Mouse (Mus musculus) erythroblast, embryonic 14.5 days (primary cell): ENCODE results near the gene Il17rb. TPM values are rescaled to one million over a fixed set of nuclear protein-coding genes. Genes with fewer than 3 reads are reported as not detected.

Experiments
- H3K27me3 ChIP-seq: 2 replicates; pipeline ENCODE4 v1.6.1; 2012; ENCODE audit warnings: inconsistent platforms; ENCODE audit not compliant: control insufficient read depth
- H3K36me3 ChIP-seq: 2 replicates; pipeline ENCODE4 v1.6.1; 2012; ENCODE audit warnings: mild to moderate bottlenecking, inconsistent platforms; ENCODE audit not compliant: control insufficient read depth
- H3K4me1 ChIP-seq: 2 replicates; pipeline ENCODE4 v1.6.1; 2012; ENCODE audit warnings: inconsistent platforms; ENCODE audit not compliant: control insufficient read depth
- H3K4me3 ChIP-seq: replicated peaks from 2 replicates; pipeline ENCODE3; 2012; ENCODE audit warnings: moderate library complexity, mild to moderate bottlenecking, inconsistent platforms
- H3K9me3 ChIP-seq: 2 replicates; pipeline ENCODE4 v1.6.1; 2012; ENCODE audit warnings: low read length, inconsistent platforms, mixed read lengths; ENCODE audit not compliant: control insufficient read depth
- GATA1 ChIP-seq: IDR thresholded peaks from 2 replicates; pipeline ENCODE4 v1.6.1; 2012; ENCODE audit warnings: low read length, inconsistent platforms, mixed read lengths
- TAL1 ChIP-seq: IDR thresholded peaks from 3 replicates; pipeline ENCODE4 v1.6.1; 2012; ENCODE audit warnings: low read length, inconsistent platforms, mixed read lengths
- polyA plus RNA-seq: library from polyadenylated mRNA; stranded (reverse); fragments of >175 nt; gene quantifications from 2 replicates; pipeline ENCODE4 v1.2.3, GENCODE M21; 2012

The Il17rb gene
- polyA plus RNA-seq, 1 experiment, result not detected

DNA sequence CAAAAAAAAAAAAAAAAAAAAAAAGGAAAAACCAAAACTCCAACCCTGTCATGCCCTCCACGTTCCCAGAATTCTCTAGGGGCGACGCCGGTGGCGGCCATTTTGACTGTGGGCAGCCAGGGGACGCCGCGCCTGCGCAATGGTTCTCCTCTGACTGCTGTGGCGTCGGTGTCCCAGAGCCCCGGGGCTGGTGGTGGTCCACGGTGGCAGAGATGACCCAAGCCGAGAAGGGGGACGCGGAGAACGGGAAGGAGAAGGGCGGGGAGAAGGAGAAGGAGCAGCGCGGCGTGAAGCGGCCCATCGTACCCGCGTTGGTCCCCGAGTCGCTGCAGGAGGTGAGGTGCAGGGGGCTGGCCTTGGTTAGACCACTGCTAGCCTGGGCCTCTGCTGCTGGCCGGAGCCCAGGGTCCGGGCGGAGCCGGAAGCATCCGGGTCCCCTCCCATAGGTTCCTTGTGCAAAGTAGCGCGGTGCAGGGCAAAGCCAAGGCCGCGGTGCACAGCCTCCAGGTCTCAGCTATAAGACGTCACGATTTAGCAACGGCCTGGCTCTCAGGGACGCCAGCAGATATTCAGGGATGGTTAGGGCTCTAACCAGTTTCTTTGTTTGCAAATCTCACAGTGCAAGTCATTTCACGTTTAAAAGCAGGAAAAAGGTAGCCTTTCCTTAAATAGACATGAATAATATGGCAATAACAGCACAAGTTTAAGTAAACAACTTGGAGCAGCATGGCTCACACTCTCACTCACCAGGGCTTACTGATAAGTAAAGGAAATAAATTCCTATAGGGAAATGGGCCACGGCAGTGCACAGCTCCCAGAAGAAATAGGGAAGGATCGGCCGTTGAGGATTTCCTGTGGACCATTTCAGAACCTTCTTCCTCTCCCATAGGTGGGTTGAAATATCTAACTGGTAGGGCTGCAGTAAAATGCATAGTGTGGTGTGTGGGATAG lies 30.2 kb downstream of the Il17rb start, which contains the start of gene Actr8:
Gene Actr8, plus strand, starts transcription at position 84 of the 951 bp plus-strand sequence.
- Histone ChIP-seq H3K27me3 (no peaks in the 10 kb centered on the region), H3K36me3 (peaks cover 64% of the 10 kb centered on the region), H3K9me3 (no peaks in the 10 kb centered on the region; the same call in 1 of the 2 replicates), H3K4me1 (peaks cover 22% of the 10 kb centered on the region), H3K4me3 (peak within 1 kb of the TSS; percentile 100)
- TF ChIP-seq TAL1 (no peak), GATA1 (no peak)

DNA sequence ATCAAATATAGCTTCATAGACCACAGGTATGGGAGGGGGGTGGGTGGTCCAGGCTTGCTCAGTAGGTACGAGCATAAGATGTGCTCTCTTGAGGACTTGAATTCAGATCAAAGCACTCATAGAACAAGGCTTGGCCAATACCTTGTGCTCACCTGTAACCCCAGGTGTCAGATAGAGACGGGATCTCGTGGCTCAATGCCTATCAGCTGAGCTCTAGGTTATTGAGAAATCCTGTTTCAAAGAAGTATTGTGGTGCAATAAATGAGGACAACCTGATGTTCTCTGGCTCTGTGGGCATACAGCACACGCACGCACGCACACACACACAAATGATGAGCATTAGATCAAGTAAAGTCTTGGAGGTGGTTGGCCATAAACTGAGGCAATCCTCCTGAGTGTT lies 31.8 kb downstream of the Il17rb start:
- no peaks in the 10 kb centered on the region; the same call in 1 of the 2 replicates for H3K9me3 ChIP-seq
- no peak overlapping the region for H3K4me3 ChIP-seq
- peaks cover 64% of the 10 kb centered on the region for H3K36me3 ChIP-seq
- peaks cover 24% of the 10 kb centered on the region for H3K4me1 ChIP-seq
- TF ChIP-seq GATA1 (no peak), TAL1 (no peak)
- H3K27me3 ChIP-seq, result no peaks in the 10 kb centered on the region

DNA sequence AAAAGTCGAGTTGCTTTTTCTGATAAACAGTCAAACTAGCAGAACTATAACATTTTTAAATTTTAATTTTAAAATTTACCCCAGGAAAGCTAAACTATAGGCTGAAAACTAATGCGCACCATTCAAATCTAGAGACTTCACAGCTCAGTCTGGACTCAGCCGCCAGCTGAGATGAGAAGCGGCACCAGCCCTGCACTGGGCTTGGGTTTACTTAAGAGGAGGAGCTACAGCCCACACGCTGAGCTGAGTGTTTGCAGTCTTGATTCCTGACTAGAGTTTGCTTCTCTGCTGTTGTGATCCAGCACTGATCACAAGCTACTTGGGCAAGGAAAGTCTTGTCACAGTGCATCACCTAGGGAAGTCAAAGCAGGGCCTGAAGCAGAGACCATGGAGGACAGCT lies 36.7 kb downstream of the Il17rb start:
- H3K27me3 ChIP-seq, result no peaks in the 10 kb centered on the region
- no peak overlapping the region for H3K4me3 ChIP-seq
- no peak for TF ChIP-seq GATA1
- no peak for TF ChIP-seq TAL1
- H3K4me1 ChIP-seq, result peaks cover 33% of the 10 kb centered on the region
- H3K36me3 ChIP-seq, result peaks cover 72% of the 10 kb centered on the region
- no peaks in the 10 kb centered on the region for H3K9me3 ChIP-seq

DNA sequence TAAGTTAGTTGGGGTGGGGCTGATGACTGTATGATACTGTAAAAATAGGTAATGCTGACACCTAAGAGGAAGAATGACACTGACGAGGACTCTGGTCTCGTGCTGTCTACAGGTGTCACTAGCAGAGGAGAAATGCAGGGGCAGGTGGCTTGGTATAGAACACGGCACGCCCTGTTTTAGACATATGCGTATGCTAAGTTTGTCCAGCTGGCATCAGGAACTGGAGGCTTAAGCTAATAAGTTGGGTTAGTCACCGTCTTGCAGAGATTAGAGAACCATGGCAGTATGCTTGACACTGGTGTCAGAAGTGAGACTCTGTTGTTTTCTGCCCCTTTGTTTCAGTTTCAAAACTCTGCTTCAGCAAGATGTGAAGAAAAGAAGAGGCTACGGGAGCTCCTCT lies 37.2 kb downstream of the Il17rb start:
- H3K27me3 ChIP-seq, result no peaks in the 10 kb centered on the region
- no peak overlapping the region for H3K4me3 ChIP-seq
- H3K4me1 ChIP-seq, result peaks cover 33% of the 10 kb centered on the region
- peaks cover 67% of the 10 kb centered on the region for H3K36me3 ChIP-seq
- no peaks in the 10 kb centered on the region for H3K9me3 ChIP-seq
- TF ChIP-seq TAL1 (no peak), GATA1 (no peak)

DNA sequence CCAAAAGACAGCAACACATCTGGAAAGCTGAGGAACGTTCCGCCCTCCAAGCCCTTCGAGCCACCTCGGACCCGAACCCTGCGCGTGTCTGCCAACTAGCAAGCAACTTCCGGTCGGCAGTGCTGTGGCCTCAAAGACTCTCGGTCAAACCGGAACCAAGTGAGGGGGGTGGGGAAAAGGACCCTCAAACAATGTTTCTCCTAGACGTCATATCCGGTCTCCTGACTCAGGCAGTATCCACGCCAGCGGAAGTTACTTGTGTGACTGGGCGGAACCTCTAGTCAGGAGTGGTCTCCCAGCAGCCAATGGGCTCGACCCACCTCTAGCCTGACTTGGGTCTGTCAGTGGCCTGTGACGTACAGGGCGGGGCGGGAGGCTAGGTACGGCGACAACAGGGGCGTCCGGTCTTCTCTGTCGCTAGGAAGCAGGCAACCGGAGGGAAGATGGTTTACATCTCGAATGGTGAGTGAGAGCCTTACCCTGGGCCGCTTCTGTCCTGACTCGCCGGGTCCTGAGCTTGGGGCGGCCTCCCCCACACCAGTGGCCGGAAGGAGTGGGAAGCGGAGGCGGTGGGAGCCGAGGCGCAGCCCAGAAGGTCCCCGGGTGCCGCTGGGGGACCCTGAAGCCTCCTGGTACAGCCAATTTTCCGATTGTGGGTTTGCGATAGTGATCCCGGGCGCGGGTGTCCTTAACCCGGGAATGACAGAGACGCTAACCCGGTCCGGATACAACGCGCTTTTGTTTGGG lies 40.4 kb downstream of the Il17rb start, which contains the start of gene Selenok:
Gene Selenok, plus strand, starts transcription at position 234 of the 747 bp plus-strand sequence.
- no peaks in the 10 kb centered on the region for H3K27me3 ChIP-seq
- no peaks in the 10 kb centered on the region for H3K9me3 ChIP-seq
- no peak for TF ChIP-seq TAL1
- no peak for TF ChIP-seq GATA1
- H3K4me3 ChIP-seq, result peak within 1 kb of the TSS; percentile 94
- peaks cover 37% of the 10 kb centered on the region for H3K36me3 ChIP-seq
- peaks cover 33% of the 10 kb centered on the region for H3K4me1 ChIP-seq

DNA sequence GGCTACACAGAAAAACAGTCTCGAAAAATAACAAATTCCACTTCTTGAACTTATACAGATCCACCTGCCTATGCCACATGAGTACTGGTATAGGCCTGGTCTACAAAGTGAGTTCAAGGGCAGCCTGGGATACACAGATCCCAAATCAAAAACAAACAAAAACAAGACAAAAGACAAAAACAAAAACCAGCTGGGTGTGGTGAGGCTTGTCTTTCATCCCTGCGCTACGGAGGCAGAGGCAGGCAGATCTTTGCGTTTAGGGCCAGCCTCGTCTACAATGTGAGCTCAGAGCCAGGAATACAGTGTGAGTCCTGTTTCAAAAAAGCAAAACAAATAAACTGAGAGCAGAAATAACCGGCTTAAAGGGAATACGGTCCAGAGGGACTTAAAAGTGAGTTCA lies 41.1 kb downstream of the Il17rb start:
- TF ChIP-seq GATA1 (no peak), TAL1 (no peak)
- H3K4me1 ChIP-seq, result peaks cover 33% of the 10 kb centered on the region

DNA sequence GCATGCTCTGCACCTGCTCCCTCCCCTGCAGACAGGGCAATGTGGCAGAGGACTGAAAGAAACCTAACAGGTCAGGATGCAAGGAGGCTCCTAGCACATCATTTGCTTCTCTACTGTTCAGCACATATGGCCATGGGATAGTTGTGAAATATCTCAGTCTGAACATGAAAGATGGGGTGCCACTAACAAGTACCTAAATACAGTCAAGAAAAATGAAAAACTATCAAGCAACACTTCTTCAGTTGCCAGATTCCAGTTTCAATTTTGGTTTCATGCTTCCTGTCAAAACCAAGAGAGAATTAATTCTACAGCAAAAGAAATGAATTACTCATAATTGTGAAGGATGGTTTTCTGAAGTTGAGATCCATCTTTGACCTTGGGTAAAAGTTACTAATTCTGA lies 51.3 kb downstream of the Il17rb start:
- Histone ChIP-seq H3K27me3 (no peaks in the 10 kb centered on the region), H3K4me1 (no peaks in the 10 kb centered on the region), H3K4me3 (no peak overlapping the region), H3K36me3 (no peaks in the 10 kb centered on the region), H3K9me3 (peaks cover 2% of the 10 kb centered on the region)
- TF ChIP-seq TAL1 (no peak), GATA1 (no peak)

More for the DNA sequence above, 41.1 kb downstream of the Il17rb start:
- Histone ChIP-seq H3K4me3 (peak overlapping the region; percentile 94), H3K9me3 (no peaks in the 10 kb centered on the region), H3K27me3 (no peaks in the 10 kb centered on the region), H3K36me3 (peaks cover 31% of the 10 kb centered on the region)

DNA sequence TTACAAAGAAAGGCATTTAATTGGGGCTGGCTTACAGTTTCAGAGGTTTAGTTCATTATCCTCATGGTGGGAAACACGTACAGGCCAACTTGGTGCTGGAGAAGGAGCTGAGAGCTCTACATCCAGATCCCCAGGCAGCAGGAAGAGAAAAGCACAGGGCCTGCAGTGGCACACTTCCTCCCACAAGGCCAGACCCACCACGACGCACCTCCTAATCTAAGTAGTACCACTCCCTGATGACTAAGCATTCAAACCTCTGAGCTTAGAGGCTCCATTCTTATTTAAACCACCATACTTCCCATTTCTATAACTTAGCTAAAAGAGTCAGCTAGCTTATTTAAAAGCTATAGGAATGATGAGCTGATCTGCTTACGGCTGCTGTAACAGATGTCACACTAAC lies 57.9 kb downstream of the Il17rb start:
- Histone ChIP-seq H3K36me3 (no peaks in the 10 kb centered on the region), H3K4me3 (no peak overlapping the region), H3K9me3 (no peaks in the 10 kb centered on the region), H3K4me1 (peaks cover 7% of the 10 kb centered on the region), H3K27me3 (no peaks in the 10 kb centered on the region)
- TF ChIP-seq TAL1 (no peak), GATA1 (no peak)

DNA sequence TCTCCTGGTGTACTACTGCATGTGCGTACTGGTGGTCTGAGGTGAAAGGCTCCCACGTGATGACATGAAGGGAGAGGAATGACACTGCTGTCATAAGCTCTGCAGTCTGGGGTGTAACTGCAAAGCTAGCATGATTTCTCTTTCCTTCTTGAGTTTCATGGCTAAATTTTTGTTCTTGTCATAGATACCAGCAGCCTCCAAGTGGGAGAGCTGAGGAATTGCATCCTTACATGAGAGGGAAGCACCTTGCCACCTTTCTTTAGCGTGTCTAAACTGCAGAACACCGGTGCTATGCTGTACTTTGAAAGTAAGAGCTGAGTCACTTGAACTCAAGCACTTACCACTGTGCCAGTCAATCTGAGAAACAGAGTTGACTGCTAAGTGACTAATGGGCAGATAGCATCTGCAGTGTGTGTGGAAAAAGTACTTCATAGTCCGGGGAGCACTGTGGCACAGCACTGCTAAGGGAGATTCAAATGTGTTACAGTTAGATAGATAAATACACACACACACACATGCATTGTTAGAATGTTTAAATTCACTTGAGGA lies 61.9 kb downstream of the Il17rb start:
- no peak for TF ChIP-seq GATA1
- no peak for TF ChIP-seq TAL1

More for the DNA sequence above, 61.9 kb downstream of the Il17rb start:
- Histone ChIP-seq H3K27me3 (no peaks in the 10 kb centered on the region), H3K36me3 (no peaks in the 10 kb centered on the region), H3K9me3 (no peaks in the 10 kb centered on the region), H3K4me1 (peaks cover 7% of the 10 kb centered on the region), H3K4me3 (no peak overlapping the region)

Other genes with a start within 250 kb of the Il17rb start
- gene Selenok, start 40.6 kb downstream of the Il17rb start, polyA plus RNA-seq, result 2.3 and 2.4 TPM in 2 replicates
- 2.2 and 2.5 TPM in 2 replicates for gene Actr8, start 30.6 kb downstream of the Il17rb start, polyA plus RNA-seq
- gene Chdh, start 127 bp upstream of the Il17rb start, polyA plus RNA-seq, result not detected in 2 replicates